Mouse (Mus musculus): ENCODE results near the gene Perm1. TPM values are rescaled to one million over a fixed set of nuclear protein-coding genes. Genes with fewer than 3 reads are reported as not detected.
A peak's percentile ranks its signal among the peaks of the same experiment; 100 is the strongest.

Perm1 gene
- total RNA-seq, 1 experiment: 0.18 TPM

DNA sequence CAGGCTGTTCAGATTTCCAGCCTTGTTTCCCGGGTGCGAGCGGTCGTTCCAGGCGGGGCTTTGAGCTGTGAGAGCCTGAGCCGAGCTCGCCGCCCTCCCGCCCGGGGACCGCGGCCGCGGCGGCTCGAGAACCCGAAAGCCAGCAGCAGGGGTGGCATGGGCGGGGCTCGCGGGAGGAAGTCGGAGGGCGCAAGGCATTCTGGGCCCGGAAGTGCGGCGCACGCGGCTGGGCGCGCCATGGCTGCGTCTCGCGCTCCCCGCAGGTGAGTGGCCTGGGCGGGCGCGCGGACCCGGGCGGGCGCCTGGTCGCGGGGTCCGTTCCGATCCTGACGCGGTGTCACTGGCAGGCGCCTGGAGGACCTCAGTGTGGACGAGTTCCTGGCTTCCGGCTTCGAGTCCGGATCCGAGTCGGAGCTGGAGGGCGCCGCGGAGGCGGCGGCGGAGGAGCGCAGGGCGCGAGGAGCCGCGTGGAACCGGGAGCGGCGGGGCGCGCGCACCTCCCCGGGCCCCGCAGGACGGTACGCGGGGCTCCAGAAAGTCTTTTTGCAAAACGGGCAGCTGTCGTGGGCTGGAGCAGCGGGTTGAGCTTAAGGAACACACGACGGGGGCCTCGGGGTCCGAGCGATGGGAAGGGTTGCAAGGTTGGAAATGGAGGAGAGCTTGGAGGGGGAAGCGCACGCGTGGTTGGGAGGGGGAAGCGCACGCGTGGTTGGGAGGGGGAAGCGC, 20.3 kb downstream of the Perm1 start, which contains the start of gene Noc2l:
Gene Noc2l, plus strand, starts transcription at position 203 of the 726 bp plus-strand sequence.
- H3K4me1 ChIP-seq (ENCODE audit: control insufficient read depth in 2 of 2, insufficient read depth in 2 of 2, low read length in 2 of 2, poor library complexity in 1 of 2): peaks cover 0 to 11% of the 10 kb centered on the region in 2 experiments; a peak in 1 of 4 replicates
- peak; percentile 80 for DNase-seq (ENCODE audit: low read depth, low spot score)
- peaks cover 2% of the 10 kb centered on the region; the same call in 1 of the 2 replicates for H3K9me3 ChIP-seq (ENCODE audit: control insufficient read depth, insufficient read depth, low read depth, low read length)
- in situ Hi-C loops (cut with MboI; ENCODE audit: low sequenced_read_pairs in 2 of 2, unreplicated experiment in 2 of 2): no loop called here
- peak within 1 kb of the TSS; percentile 79 for H3K27ac ChIP-seq (ENCODE audit: insufficient read depth, low read depth, low read length, poor library complexity, severe bottlenecking)
- peak within 1 kb of the TSS; percentile 98 for H3K4me3 ChIP-seq (ENCODE audit: insufficient read depth in 1 of 2, low read depth in 1 of 2, low read length in 2 of 2, poor library complexity in 1 of 2, severe bottlenecking in 1 of 2)
- peak within 1 kb of the TSS; percentile 99 for H3K9ac ChIP-seq (ENCODE audit: insufficient read depth, low read depth, low read length, poor library complexity, severe bottlenecking)
- TF ChIP-seq ZNF384 (IDR thresholded peaks at IDR 0.05; ENCODE audit: low read depth, low read length) (no peak), CHD2 (IDR thresholded peaks at IDR 0.05; ENCODE audit: low read depth, low read length) (no peak), HCFC1 (IDR thresholded peaks at IDR 0.05; ENCODE audit: borderline replicate concordance, insufficient read depth, low read length) (peak; percentile 72; the same call in 1 of the 2 replicates)
- peaks cover 54% of the 10 kb centered on the region for H3K36me3 ChIP-seq (ENCODE audit: control insufficient read depth, insufficient read depth, low read length, poor library complexity, severe bottlenecking)

DNA sequence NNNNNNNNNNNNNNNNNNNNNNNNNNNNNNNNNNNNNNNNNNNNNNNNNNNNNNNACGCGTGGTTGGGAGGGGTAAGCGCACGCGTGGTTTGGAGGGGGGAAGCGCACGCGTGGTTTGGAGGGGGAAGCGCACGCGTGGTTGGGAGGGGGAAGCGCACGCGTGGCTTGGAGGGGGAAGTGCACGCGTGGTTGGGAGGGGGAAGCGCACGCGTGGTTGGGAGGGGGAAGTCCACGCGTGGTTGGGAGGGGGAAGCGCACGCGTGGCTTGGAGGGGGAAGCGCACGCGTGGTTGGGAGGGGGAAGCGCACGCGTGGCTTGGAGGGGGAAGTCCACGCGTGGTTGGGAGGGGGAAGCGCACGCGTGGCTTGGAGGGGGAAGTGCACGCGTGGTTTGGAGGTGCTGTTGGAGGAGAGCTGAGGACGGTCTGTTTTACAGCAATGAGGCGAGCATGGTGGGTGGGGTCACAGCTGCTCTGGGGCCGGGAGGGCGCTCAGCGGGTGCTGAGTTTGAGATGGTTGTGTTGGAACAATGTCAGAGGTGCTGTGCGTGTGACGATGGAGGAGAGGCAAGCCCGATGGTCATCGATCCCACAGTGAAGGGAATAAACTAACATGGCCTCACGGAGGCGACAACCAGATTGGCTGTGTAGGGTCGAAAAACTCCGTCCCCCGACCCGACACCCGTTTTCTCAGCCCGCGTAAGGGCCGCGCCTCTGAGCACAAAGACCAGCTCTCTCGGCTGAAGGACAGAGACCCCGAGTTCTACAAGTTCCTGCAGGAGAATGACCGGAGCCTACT, 21.2 kb downstream of the Perm1 start:
- Histone ChIP-seq H3K4me3 (ENCODE audit: insufficient read depth in 1 of 2, low read depth in 1 of 2, low read length in 2 of 2, poor library complexity in 1 of 2, severe bottlenecking in 1 of 2) (peak overlapping the region; percentile 86 to 98), H3K27ac (ENCODE audit: insufficient read depth, low read depth, low read length, poor library complexity, severe bottlenecking) (no peak overlapping the region), H3K9ac (ENCODE audit: insufficient read depth, low read depth, low read length, poor library complexity, severe bottlenecking) (peak overlapping the region; percentile 75), H3K9me3 (ENCODE audit: control insufficient read depth, insufficient read depth, low read depth, low read length) (peaks cover 3% of the 10 kb centered on the region; the same call in 1 of the 2 replicates), H3K36me3 (ENCODE audit: control insufficient read depth, insufficient read depth, low read length, poor library complexity, severe bottlenecking) (peaks cover 55% of the 10 kb centered on the region), H3K4me1 (ENCODE audit: control insufficient read depth in 2 of 2, insufficient read depth in 2 of 2, low read length in 2 of 2, poor library complexity in 1 of 2) (peaks cover 0 to 11% of the 10 kb centered on the region in 2 experiments; a peak in 1 of 4 replicates)
- no peak for TF ChIP-seq ZC3H11A (IDR thresholded peaks at IDR 0.05; ENCODE audit: borderline replicate concordance, low read depth, low read length)
- no peak for TF ChIP-seq CHD2 (IDR thresholded peaks at IDR 0.05; ENCODE audit: low read depth, low read length)
- no peak for TF ChIP-seq HCFC1 (IDR thresholded peaks at IDR 0.05; ENCODE audit: borderline replicate concordance, insufficient read depth, low read length)
- TF ChIP-seq ZNF384 (IDR thresholded peaks at IDR 0.05; ENCODE audit: low read depth, low read length): no peak
- no peak for TF ChIP-seq MAFK (IDR thresholded peaks at IDR 0.05; ENCODE audit: insufficient read depth, low read depth, low read length)
- DNase-seq (ENCODE audit: low read depth, low spot score): no peak
- in situ Hi-C loops (cut with MboI; ENCODE audit: low sequenced_read_pairs in 2 of 2, unreplicated experiment in 2 of 2): no loop called here

DNA sequence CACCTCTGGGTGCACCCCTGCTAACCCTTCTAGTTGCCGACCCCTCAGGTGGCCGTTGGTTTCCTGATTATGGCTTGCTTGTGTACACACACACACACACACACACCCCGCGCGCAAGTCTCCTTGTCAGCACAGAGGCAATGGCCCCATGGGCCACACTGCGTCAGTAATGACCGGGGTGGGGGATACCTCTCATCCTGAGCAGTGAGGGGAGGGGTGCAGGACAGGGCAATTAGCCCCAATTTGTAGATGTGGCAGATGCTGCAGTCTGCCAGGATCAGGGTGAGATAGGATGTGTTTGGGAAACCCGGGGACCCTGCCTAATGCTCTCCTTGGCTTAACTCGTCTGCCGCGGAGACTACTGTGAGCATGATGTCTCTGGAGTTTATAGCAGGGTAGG, 33.9 kb downstream of the Perm1 start:
- Histone ChIP-seq H3K9me3 (ENCODE audit: control insufficient read depth, insufficient read depth, low read depth, low read length) (peaks cover 17% of the 10 kb centered on the region), H3K36me3 (ENCODE audit: control insufficient read depth, insufficient read depth, low read length, poor library complexity, severe bottlenecking) (peaks cover 46% of the 10 kb centered on the region), H3K9ac (ENCODE audit: insufficient read depth, low read depth, low read length, poor library complexity, severe bottlenecking) (no peak overlapping the region), H3K27ac (ENCODE audit: insufficient read depth, low read depth, low read length, poor library complexity, severe bottlenecking) (no peak overlapping the region), H3K4me1 (ENCODE audit: control insufficient read depth in 2 of 2, insufficient read depth in 2 of 2, low read length in 2 of 2, poor library complexity in 1 of 2) (peaks cover 0 to 5% of the 10 kb centered on the region in 2 experiments; a peak in 1 of 4 replicates), H3K4me3 (ENCODE audit: insufficient read depth in 1 of 2, low read depth in 1 of 2, low read length in 2 of 2, poor library complexity in 1 of 2, severe bottlenecking in 1 of 2) (no peak overlapping the region)
- in situ Hi-C loops (cut with MboI; ENCODE audit: low sequenced_read_pairs in 2 of 2, unreplicated experiment in 2 of 2): no loop called here
- no peak for DNase-seq (ENCODE audit: low read depth, low spot score)
- TF ChIP-seq MAFK (IDR thresholded peaks at IDR 0.05; ENCODE audit: insufficient read depth, low read depth, low read length) (no peak), HCFC1 (IDR thresholded peaks at IDR 0.05; ENCODE audit: borderline replicate concordance, insufficient read depth, low read length) (no peak), ZNF384 (IDR thresholded peaks at IDR 0.05; ENCODE audit: low read depth, low read length) (no peak), ZC3H11A (IDR thresholded peaks at IDR 0.05; ENCODE audit: borderline replicate concordance, low read depth, low read length) (no peak), CHD2 (IDR thresholded peaks at IDR 0.05; ENCODE audit: low read depth, low read length) (no peak)

DNA sequence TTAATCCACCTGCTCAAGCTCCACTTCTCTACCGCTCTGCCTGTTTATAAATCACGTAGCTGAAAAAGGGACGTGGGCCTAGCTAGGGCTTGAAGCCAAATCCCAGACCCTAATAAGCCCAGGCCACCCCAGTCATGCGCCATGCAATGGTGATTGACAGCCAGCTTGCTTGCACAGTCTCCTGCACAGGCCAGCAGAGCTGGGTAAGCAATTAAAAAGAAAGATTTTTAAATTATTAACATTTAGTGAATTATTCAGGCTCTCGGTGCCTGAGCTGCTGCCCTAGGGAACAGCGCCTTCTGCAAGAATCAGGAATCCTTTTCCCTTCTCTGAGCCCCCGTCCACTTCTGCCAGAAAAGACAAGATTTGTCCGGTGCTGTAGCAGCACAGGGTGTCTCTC, 35.4 kb downstream of the Perm1 start:
- Histone ChIP-seq H3K9me3 (ENCODE audit: control insufficient read depth, insufficient read depth, low read depth, low read length) (peaks cover 9% of the 10 kb centered on the region), H3K9ac (ENCODE audit: insufficient read depth, low read depth, low read length, poor library complexity, severe bottlenecking) (no peak overlapping the region), H3K4me3 (ENCODE audit: insufficient read depth in 1 of 2, low read depth in 1 of 2, low read length in 2 of 2, poor library complexity in 1 of 2, severe bottlenecking in 1 of 2) (no peak overlapping the region), H3K36me3 (ENCODE audit: control insufficient read depth, insufficient read depth, low read length, poor library complexity, severe bottlenecking) (peaks cover 32% of the 10 kb centered on the region), H3K27ac (ENCODE audit: insufficient read depth, low read depth, low read length, poor library complexity, severe bottlenecking) (no peak overlapping the region), H3K4me1 (ENCODE audit: control insufficient read depth in 2 of 2, insufficient read depth in 2 of 2, low read length in 2 of 2, poor library complexity in 1 of 2) (peaks cover 0 to 5% of the 10 kb centered on the region in 2 experiments; a peak in 1 of 4 replicates)
- in situ Hi-C loops (cut with MboI; ENCODE audit: low sequenced_read_pairs in 2 of 2, unreplicated experiment in 2 of 2): no loop called here
- no peak for TF ChIP-seq MAFK (IDR thresholded peaks at IDR 0.05; ENCODE audit: insufficient read depth, low read depth, low read length)
- TF ChIP-seq HCFC1 (IDR thresholded peaks at IDR 0.05; ENCODE audit: borderline replicate concordance, insufficient read depth, low read length): no peak
- no peak for TF ChIP-seq CHD2 (IDR thresholded peaks at IDR 0.05; ENCODE audit: low read depth, low read length)
- no peak for TF ChIP-seq ZNF384 (IDR thresholded peaks at IDR 0.05; ENCODE audit: low read depth, low read length)
- TF ChIP-seq ZC3H11A (IDR thresholded peaks at IDR 0.05; ENCODE audit: borderline replicate concordance, low read depth, low read length): no peak
- DNase-seq (ENCODE audit: low read depth, low spot score): no peak

Data from ES-E14 (cell line).